In the genomic region with DNA sequence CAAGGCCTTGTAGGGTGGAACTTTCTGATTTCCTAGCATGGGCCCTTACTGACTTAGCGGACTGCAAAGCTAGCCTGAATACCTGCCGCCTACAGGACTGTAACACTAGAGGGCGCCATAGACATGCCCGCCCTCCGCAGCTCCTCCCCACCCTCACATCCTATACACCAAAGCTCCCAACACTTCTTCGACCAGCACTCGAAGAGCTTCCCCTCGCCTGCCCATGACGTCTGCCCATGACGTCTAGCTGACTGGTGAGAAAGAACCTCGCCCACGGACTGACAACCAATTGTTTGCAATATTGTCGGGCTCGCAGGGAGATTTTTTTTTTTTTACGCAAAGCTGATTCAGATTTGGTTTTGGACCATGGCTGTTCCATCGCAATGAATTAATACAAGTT, we compare ENCODE assay signal across 1 mouse cellular context.
TF ChIP-seq lines count a peak whose summit lies in the region.

No protein-coding gene starts in this region.

TF ChIP-seq in MEL, 35 proteins besides CTCF, POLR2A, EP300 and RAD21 (continued from another document):
- TF ChIP-seq MXI1 (IDR thresholded peaks at IDR 0.05; ENCODE audit: low read depth, low read length) (no peak), SIN3A (IDR thresholded peaks at IDR 0.05; ENCODE audit: low read length) (peak; percentile 51; the same call in 1 of the 2 replicates), MAZ (IDR thresholded peaks at IDR 0.05; ENCODE audit: low read depth, low read length) (peak; percentile 82), ZC3H11A (IDR thresholded peaks at IDR 0.05; ENCODE audit: low read depth, low read length) (peak; percentile 51; the same call in 1 of the 2 replicates), MEF2A (IDR thresholded peaks at IDR 0.05; ENCODE audit: extremely low read depth, insufficient replicate concordance, low read depth, low read length, poor library complexity, severe bottlenecking) (no peak), HCFC1 (IDR thresholded peaks at IDR 0.05; ENCODE audit: low read depth, low read length) (peak; percentile 49), ZNF384 (IDR thresholded peaks at IDR 0.05; ENCODE audit: low read depth, low read length) (peak; percentile 85), SMC3 (IDR thresholded peaks at IDR 0.05; ENCODE audit: low read depth, low read length) (peak; percentile 80), TBP (IDR thresholded peaks at IDR 0.05; ENCODE audit: low read depth, low read length) (0 out of 2 replicates have a peak, but pooled peaks have one; percentile 15), TAL1 (IDR thresholded peaks at IDR 0.05; ENCODE audit: low read length) (no peak), ELF1 (IDR thresholded peaks at IDR 0.05; ENCODE audit: low read depth, low read length) (0 out of 2 replicates have a peak, but pooled peaks have one; percentile 11), ETS1 (IDR thresholded peaks at IDR 0.05; ENCODE audit: low read depth, low read length) (peak; percentile 67; the same call in 1 of the 2 replicates), MYC (IDR thresholded peaks at IDR 0.05; ENCODE audit: low read depth, low read length) (no peak)
